Mouse (Mus musculus) brown adipose tissue, adult 24 weeks (tissue): ENCODE measurements around the gene Ankrd44. TPM values are rescaled to one million over a fixed set of nuclear protein-coding genes. Genes with fewer than 3 reads are reported as not detected.
A peak's percentile ranks its signal among the peaks of the same experiment; 100 is the strongest.

Experiments used
- H3K27ac ChIP-seq: fragments of 200-500 bp; replicated peaks from 2 replicates; pipeline ENCODE4 v1.5.1; 2012; ENCODE audit warnings: low read depth, mild to moderate bottlenecking, low read length
- H3K4me1 ChIP-seq: fragments of 200-500 bp; 2 replicates; pipeline ENCODE4 v1.6.1; 2012; ENCODE audit warnings: low read length, mixed read lengths; ENCODE audit not compliant: control insufficient read depth, insufficient read depth, insufficient read length
- H3K4me3 ChIP-seq: fragments of 200-500 bp; 2 replicates; pipeline ENCODE4 v1.5.1; 2012; ENCODE audit warnings: low read depth, mild to moderate bottlenecking, low read length, moderate library complexity; ENCODE audit not compliant: insufficient read depth
- polyA plus RNA-seq: library from polyadenylated mRNA; stranded (reverse); fragments of >200 nt; gene quantifications from 2 replicates; pipeline ENCODE4 v1.2.4, GENCODE M21; 2012; ENCODE audit not compliant: missing spikeins, insufficient read depth, insufficient read length

Ankrd44 gene
- polyA plus RNA-seq, 1 experiment: 8.4 TPM

DNA sequence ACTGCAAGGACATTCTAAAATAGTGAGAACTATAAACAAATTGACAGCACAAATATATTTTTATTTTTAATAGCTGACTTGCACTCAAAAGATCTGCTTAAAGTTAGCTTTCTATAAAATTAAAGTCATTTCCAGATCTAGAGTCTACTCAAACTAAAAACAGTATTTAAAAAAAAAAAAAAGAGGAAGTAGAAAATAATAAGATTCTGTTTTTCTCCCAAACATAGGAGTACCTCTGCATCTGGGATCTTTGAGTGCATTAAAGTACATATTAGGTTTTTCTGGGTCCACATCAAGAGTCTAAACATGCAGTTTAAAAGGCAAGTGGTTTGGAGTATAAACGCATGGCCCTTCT is 15.0 kb downstream of the Ankrd44 start:
- H3K27ac ChIP-seq: peak overlapping the region; percentile 37; the same call in 1 of the 2 replicates
- no peak overlapping the region for H3K4me3 ChIP-seq
- H3K4me1 ChIP-seq: peaks cover 35% of the 10 kb centered on the region

DNA sequence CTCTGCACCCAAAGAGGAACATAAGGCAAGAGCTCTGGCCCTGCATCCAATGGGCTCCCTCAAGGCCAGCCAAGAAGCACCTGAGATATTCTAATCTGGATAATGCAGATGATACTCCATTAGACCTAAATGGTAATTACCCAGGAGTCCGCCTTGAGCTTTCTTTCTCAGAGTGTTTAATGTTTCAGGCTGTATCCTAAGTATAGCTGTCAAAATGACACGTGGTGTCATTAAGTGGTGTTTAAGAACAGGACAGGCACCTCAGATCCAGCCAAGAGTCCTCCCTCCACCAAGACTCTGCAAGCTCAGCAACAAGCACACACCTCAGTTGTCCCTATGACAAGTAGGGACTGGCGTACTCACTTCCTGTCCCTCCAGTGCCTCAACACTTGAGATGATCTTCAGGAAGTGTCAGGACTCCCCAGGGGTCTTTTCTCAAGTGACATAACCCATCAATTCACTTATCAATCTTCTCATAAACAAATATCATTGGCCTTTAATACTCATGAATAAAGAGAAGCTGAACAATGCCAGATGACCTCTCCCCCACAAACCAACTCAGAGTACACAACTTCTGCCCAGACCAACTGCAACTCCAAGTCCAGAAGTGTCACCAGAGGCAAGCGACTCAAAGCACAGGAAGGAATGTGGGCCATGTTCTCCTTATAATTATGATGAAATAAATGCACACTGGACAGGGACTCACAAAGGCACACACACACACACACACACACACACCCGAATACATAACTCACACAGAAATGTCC is 15.5 kb downstream of the Ankrd44 start:
- H3K4me3 ChIP-seq: no peak overlapping the region
- H3K27ac ChIP-seq: peak overlapping the region; percentile 74
- H3K4me1 ChIP-seq: peaks cover 35% of the 10 kb centered on the region

DNA sequence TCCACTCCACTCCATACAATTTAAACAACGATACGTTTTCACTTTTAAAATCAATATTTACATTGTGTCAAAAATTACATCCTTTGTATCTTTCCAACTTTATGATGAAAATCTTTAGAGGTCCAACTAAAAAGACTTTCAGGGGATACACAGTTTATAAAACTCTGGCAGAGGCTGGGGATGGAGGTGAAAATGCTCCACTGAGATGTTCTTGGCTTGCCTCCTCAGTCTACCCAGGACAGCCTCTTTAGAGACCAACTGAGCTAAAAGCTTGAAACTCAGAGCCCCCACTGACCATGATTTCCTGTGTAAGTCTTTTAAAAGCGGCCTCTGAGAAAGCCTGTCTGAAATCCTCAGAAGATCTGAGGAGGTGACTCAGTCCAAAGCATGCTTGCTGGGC is 17.4 kb downstream of the Ankrd44 start:
- no peak overlapping the region for H3K27ac ChIP-seq
- peaks cover 40% of the 10 kb centered on the region for H3K4me1 ChIP-seq
- H3K4me3 ChIP-seq: no peak overlapping the region

DNA sequence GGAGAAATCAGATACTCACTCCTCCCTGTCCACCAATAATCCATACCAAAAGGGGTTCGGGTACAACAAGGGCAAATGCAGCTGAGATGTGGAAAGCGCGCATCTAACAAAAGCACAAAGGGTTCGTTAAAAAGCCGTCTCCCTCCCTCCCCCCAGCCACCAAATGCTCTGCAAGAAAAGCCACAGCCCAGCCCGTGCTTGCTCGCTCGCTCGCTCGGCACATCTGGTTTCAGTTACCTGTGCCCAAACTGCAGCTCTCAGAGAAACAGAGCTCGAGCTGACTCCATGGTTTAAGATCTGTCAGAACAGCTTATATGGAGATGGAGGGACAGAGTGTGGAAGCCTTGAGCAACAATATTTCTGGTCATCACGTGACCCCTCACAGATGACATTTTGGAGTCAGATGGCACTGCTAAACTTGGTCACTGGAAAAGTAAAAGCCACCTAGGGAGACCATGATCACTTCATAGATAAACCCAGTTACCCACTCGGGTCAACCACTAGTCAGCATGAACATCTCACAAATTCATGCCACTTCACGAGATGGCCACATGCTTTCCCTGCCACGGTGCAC is 19.0 kb downstream of the Ankrd44 start:
- Histone ChIP-seq H3K4me3 (no peak overlapping the region), H3K27ac (no peak overlapping the region), H3K4me1 (peaks cover 31% of the 10 kb centered on the region)

DNA sequence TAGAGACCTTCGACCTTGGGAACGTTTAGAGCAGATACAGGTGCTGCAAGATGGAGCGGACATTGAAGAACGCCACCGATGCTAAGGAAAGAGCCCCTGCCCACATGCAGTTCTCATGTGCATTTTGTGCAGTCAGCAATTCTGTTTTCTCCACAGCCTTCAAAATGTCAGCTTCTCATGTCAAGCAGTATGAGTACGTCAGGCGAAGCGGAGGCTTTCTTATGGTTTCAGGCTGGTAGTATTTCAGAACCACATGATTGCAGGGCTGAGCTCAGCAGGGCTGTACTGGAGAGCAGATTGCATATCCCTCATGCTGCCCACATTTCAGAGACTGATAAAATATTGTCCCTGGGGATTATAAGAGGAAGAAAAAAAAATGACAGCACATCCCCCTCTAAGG is 19.9 kb downstream of the Ankrd44 start:
- Histone ChIP-seq H3K27ac (no peak overlapping the region), H3K4me3 (no peak overlapping the region)

DNA sequence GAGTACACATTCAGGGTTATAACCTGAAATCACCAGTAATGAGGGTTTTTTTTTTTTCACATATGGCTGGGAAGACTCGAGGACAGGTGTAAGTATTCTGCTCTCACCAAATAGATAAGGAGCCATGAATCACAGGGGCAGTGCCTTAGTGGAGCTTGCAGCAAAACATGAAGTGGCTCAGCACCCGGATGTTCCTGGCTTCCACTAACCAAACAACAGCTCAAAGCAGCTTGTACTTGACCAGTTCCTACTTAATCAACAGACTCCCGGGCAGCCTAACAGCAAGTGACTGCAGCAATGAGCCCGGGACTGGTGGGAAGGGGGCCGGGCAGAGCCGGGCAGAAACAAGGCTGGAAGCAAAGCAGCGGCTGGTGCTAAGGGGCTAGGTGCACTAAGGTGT is 20.6 kb downstream of the Ankrd44 start:
- no peak overlapping the region for H3K4me3 ChIP-seq
- H3K27ac ChIP-seq: no peak overlapping the region
- peaks cover 31% of the 10 kb centered on the region for H3K4me1 ChIP-seq

More for the DNA sequence above, 19.9 kb downstream of the Ankrd44 start:
- H3K4me1 ChIP-seq: peaks cover 29% of the 10 kb centered on the region

DNA sequence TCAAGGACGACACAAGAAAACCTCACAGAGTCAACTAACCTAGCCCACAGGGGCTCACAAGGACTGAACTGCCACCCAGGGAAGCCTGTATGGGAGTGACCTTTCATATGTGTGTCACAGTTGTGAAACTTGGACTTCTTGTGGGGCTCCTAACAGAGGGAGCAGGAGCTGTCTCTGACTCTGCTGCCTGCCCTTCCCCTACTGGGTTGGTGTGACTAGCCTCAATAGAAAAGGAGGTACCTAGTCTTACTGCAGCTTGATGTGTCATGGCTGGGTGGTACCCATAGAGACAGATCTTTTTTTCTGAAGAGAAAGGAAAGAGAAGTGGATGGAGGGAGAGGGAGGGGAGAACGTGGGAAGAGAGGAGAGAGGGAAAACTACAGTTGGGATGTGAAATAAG is 22.0 kb downstream of the Ankrd44 start:
- no peak overlapping the region for H3K27ac ChIP-seq
- no peak overlapping the region for H3K4me3 ChIP-seq
- peaks cover 31% of the 10 kb centered on the region for H3K4me1 ChIP-seq

DNA sequence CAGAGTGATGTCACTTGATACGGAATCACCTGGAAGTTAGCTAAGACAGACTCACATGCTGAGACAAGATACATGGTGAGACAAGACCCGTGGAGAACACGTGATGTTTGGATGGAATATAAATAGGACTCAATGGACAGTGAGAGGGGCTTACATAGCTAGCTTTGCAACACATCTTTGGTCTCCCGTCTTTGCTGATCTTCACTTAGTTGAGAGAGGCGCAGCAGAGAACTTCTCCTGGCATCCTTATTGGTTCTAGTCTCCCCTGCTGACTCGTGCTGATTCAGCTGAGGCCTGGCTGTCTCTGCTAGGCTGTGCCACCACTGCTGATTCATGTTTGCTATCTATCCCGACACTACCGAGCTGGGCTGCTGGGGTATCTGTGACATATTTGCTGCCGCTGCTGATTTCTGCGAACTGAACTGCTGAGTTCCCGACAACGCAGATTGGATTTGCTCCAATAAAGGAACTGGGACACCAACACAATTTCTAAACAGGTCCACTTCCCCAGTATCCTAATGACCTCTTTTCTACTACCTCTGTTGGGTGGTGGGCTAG is 23.4 kb downstream of the Ankrd44 start:
- Histone ChIP-seq H3K4me3 (no peak overlapping the region), H3K27ac (no peak overlapping the region), H3K4me1 (peaks cover 38% of the 10 kb centered on the region)

DNA sequence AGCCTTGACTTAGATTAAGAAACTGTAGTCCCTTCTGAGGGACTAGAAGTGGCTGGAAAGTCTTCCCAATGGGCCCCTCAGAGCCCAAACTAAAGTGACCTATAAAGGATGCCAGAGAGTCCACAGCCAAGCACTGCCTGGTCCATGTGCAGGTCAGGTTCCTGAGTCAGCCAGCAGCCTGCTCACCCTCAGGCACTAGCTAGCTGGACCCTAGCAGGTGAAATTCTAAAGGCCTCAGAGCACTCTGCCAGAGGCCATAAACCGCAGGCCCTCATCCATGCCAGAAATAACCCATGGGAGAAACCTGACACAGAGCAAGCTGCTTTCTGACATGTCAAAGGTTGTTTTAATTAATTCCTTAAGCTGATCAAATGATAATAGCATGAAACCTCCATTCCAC is 25.1 kb downstream of the Ankrd44 start:
- Histone ChIP-seq H3K27ac (no peak overlapping the region), H3K4me1 (peaks cover 38% of the 10 kb centered on the region), H3K4me3 (no peak overlapping the region)

DNA sequence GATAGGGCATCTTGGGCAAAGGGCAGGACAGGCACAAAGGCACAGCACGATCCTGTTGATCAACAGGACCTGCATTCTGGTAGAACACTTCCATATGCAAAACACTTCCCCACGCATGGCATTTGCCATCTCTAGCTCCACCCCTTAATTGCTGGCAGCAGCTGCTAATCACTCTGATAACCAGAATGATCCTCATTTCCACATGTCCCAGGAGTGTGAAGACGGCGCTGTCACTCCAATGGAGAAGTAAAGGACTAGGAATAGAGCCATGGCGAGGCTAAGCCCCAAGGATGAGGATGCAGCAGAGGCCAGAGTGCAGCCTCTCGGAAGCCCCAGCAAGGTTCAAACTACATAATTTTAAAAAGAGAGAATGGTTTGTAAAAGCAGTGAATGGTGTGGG is 26.9 kb downstream of the Ankrd44 start:
- H3K4me3 ChIP-seq: no peak overlapping the region
- peaks cover 38% of the 10 kb centered on the region for H3K4me1 ChIP-seq
- no peak overlapping the region for H3K27ac ChIP-seq

DNA sequence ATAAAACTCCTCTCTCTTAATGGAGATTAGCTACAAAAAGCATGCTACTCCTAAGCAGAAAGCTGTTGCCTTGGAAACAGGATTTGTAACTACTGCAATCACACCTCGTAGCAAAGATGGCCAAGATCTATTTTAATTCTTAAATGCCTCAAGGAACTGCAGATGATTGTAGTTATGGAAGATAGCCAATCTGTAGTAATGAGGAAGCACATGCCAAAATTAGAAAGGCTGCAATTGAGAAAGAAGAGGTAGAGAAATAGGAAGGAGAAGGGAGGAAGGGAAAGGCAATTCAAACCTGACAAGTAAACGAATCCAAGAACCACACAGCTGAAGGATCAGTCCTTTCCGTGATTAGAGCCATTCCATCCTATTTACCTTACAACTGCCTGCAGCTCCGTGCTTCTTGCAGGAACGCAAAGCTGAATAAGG is 27.5 kb downstream of the Ankrd44 start:
- no peak overlapping the region for H3K27ac ChIP-seq
- H3K4me3 ChIP-seq: no peak overlapping the region
- H3K4me1 ChIP-seq: peaks cover 33% of the 10 kb centered on the region

DNA sequence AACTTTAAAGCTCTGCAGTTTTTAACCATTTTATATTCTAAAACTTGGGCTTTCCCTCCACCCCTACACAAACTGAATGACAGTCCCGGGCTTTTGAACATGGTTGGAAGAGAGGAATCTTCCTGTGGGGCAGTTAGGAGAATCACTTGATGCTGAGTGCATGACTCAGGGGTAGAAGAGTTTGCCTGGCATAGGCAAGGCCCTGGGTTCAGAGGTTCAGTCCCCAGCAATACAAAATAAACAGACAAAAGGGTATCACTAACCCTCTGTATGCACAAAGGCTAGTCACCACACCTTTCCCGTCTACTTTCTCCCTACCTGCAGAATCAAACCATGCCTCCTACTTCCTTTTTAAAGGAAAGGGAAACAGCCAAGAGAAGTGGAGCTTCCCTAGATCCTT is 28.5 kb downstream of the Ankrd44 start:
- H3K27ac ChIP-seq: no peak overlapping the region
- H3K4me1 ChIP-seq: peaks cover 33% of the 10 kb centered on the region
- no peak overlapping the region for H3K4me3 ChIP-seq

DNA sequence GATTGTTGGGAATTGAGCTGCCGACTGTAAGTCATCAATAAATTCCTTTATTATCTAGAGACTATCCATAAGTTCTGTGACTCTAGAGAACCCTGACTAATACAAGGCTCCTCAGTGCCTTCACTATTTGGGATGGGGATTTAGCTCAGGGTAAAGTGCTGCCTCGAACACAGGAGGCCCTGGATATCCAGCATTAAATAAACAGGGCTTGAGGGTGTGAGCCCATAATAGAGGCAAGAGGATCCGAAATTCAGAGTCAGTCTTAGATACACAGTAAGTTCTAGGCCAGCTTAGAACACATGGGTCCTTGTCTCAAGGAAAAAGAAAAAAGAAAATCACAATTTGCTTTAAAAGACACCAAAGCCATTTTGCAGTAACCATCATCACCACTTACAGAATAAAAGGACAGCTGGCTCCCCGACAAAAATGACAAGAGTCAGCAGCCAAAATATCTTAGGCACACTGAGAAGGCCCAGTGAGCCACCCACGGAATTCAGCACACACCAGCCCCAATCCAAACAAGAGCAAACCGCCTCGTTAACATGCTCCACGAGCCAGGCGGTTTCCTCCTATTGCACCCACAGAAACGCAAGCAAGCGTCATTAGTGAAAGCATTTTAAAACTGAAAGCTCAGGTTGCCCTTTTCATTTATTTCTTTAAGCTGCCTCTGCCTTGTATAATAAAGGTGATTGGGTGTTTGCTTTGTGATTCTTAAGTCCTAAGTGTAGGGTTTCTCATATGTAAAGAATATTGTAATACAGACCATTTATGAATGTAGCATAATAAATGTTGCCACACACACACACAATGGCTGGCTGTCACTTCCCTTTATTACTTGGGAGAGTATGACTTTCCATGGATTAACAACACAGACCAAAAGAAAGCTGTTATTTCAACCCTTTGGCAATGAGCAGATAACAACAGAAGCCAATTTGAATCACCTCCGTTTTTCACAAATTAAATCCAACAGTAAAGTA is 29.8 kb downstream of the Ankrd44 start:
- Histone ChIP-seq H3K4me1 (peaks cover 29% of the 10 kb centered on the region), H3K4me3 (no peak overlapping the region), H3K27ac (no peak overlapping the region)

DNA sequence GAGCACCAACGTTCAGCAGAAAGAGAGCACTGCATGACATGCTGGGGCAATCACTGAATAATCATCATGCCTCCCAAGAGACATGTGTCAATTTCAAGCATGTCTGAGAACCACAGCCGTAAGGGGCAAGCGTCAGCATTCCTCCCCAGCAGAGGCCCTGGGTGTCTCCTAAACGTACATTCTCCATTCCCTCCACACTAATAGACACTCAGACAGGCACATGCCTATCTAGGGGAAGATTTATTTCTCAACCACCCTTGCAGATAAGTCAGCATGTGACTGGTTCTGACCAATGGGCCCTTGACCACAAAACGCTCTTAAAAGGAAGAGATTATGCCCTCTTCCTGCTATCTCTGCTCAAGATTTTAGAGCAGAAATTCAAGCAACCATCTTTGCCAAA is 37.7 kb downstream of the Ankrd44 start:
- Histone ChIP-seq H3K27ac (no peak overlapping the region), H3K4me3 (no peak overlapping the region), H3K4me1 (peaks cover 8% of the 10 kb centered on the region)

DNA sequence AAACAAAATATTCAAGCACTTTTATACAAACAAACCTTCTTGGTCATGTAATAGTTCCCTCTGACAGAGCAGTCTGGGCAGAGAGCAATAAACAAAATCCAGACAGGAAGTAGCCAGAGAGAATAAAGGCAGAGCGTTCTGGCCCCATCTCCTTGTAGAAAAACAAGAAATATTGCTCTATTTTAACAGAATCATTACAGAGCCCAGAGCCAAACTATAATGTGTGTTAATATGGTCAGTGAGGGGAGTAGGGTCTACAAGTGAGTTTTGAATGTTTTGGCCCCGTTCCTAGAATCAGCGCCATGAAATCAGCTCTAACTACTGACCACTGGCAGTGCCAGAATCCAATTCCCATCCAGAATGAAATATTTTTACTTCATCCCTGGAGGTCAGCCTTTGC is 38.3 kb downstream of the Ankrd44 start:
- no peak overlapping the region for H3K4me3 ChIP-seq
- no peak overlapping the region for H3K27ac ChIP-seq
- peaks cover 14% of the 10 kb centered on the region for H3K4me1 ChIP-seq
